Mouse (Mus musculus): ENCODE results near the gene Abhd6. TPM values are rescaled to one million over a fixed set of nuclear protein-coding genes. Genes with fewer than 3 reads are reported as not detected.
A peak's percentile ranks its signal among the peaks of the same experiment; 100 is the strongest.

Abhd6 gene
- polyA plus RNA-seq, 1 experiment from 2014 or later: 36.7 TPM

DNA sequence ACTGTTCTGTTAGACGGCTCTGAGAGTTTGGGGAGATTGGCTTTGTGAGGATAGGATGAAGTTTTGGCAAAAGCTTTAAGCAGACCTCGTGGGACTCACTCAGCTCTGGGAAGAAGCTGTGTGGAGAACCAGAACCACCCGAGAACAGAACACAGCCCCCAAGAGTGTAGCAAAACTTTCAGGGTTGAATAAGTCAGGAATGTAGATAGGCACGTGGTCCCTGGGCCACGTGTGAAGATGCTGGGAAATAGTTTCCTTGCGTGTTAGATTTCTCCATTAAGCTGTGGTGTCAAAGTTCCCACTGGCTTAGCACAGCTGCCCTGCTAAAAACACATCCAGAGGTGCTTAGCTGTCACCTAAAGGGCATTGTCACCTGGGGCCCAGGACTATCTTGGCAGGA lies 10.5 kb upstream of the Abhd6 start:
- Histone ChIP-seq H3K27me3 (replicated peaks; ENCODE audit: control insufficient read depth, insufficient read depth, low read length) (no peaks in the 10 kb centered on the region), H3K9ac (replicated peaks; ENCODE audit: low read depth, low read length) (no peak overlapping the region), H3K36me3 (ENCODE audit: control insufficient read depth, insufficient read depth) (no peaks in the 10 kb centered on the region), H3K4me3 (replicated peaks; ENCODE audit: low read length) (no peak overlapping the region), H3K9me3 (ENCODE audit: control insufficient read depth, low read length) (no peaks in the 10 kb centered on the region), H3K4me1 (replicated peaks; ENCODE audit: control insufficient read depth, insufficient read depth, low read length) (0 out of 2 replicates have a peak, but pooled peaks cover 2% of the 10 kb centered on the region), H3K4me2 (ENCODE audit: low read length) (no peak overlapping the region), H3K27ac (ENCODE audit: low read length) (no peak overlapping the region)
- WGBS: 75% methylated on average over 6 of the region's 6 CpGs
- ATAC-seq: no peak

DNA sequence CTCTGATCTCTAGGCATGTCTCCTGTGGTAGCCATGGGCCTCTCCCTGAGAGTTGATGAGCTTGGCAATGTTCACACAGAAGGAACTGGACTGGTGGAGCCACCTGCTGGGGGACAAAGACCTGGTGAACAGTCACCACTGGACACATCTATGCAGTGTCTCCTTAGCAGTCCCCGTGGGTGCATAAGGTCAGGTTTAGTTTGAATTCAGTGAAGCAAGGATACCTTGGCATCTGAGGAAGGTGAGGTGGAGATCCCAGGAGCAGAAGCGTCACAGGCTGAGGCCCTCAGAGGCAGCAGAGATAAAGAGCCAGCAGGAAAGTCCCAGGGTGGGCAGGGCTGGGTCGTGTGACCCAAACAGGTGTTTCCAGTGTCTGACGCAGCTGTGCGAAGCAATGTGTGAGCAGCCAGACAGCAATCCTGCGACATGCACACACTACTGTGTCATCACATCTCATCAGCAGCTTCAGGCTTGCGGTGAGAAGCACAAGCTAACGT lies 8.4 kb upstream of the Abhd6 start, which contains the start of gene Dnase1l3:
Gene Dnase1l3, minus strand, starts transcription at position 303 of the 497 bp plus-strand sequence.
- Histone ChIP-seq H3K9ac (replicated peaks; ENCODE audit: low read depth, low read length) (no peak within 1 kb of the TSS), H3K4me1 (replicated peaks; ENCODE audit: control insufficient read depth, insufficient read depth, low read length) (0 out of 2 replicates have a peak, but pooled peaks cover 2% of the 10 kb centered on the region), H3K36me3 (ENCODE audit: control insufficient read depth, insufficient read depth) (no peaks in the 10 kb centered on the region), H3K27ac (ENCODE audit: low read length) (no peak within 1 kb of the TSS), H3K9me3 (ENCODE audit: control insufficient read depth, low read length) (no peaks in the 10 kb centered on the region), H3K4me3 (replicated peaks; ENCODE audit: low read length) (no peak within 1 kb of the TSS), H3K27me3 (replicated peaks; ENCODE audit: control insufficient read depth, insufficient read depth, low read length) (no peaks in the 10 kb centered on the region), H3K4me2 (ENCODE audit: low read length) (no peak within 1 kb of the TSS)
- WGBS: 74% methylated on average over 8 of the region's 8 CpGs
- ATAC-seq: no peak

DNA sequence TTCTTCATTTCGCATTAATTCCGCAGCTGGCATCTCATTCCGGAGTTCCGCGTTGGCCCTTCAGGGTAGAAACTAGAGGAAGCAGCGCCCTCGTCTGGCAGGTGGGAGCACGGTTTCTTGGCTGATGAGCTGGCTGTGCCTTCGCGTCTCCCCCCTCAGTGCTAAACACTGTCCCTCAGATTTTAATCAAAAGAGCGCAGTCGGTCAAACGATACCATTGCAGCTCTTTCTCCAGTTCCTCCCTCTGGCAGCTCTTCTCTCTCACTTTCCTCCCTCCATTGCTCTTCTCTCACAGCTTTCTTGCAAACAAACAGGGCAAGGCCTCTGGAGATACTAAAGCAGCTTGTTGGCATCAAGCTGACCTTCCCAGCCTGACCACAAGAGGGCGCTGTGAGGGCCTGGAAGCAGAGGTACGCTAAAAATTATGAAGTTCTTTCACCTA lies 5.4 kb upstream of the Abhd6 start:
- 2% methylated on average over 15 of the region's 15 CpGs for WGBS
- Histone ChIP-seq H3K4me1 (replicated peaks; ENCODE audit: control insufficient read depth, insufficient read depth, low read length) (peaks cover 4% of the 10 kb centered on the region; the same call in 1 of the 2 replicates), H3K27me3 (replicated peaks; ENCODE audit: control insufficient read depth, insufficient read depth, low read length) (peaks cover 12% of the 10 kb centered on the region), H3K4me3 (replicated peaks; ENCODE audit: low read length) (peak overlapping the region; percentile 14; the same call in 1 of the 2 replicates), H3K4me2 (ENCODE audit: low read length) (peak overlapping the region; percentile 42), H3K9ac (replicated peaks; ENCODE audit: low read depth, low read length) (no peak overlapping the region), H3K36me3 (ENCODE audit: control insufficient read depth, insufficient read depth) (no peaks in the 10 kb centered on the region), H3K9me3 (ENCODE audit: control insufficient read depth, low read length) (no peaks in the 10 kb centered on the region), H3K27ac (ENCODE audit: low read length) (no peak overlapping the region)
- peak; percentile 72 for ATAC-seq

DNA sequence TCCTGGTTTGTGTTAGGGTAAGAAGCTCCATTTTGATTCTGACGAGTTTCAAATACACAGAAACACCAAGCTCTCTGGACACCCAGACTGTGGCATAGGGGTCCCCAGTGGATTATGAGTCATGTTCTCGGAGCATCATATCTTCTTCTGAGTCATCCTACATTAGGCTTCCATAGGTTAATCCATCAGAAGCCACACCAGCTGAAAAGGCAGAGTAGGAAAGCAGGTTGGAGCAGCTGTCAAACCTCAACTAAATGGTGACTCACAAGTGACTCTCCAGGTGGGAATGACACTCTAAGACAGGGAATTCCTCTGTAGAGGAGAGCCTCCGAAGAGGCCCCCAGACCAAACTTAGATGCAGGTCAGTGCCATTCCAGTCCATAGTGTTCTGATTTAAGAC lies 3.7 kb upstream of the Abhd6 start:
- no peak overlapping the region for H3K27ac ChIP-seq (ENCODE audit: low read length)
- H3K4me3 ChIP-seq (replicated peaks; ENCODE audit: low read length): no peak overlapping the region
- H3K27me3 ChIP-seq (replicated peaks; ENCODE audit: control insufficient read depth, insufficient read depth, low read length): peaks cover 12% of the 10 kb centered on the region
- H3K36me3 ChIP-seq (ENCODE audit: control insufficient read depth, insufficient read depth): no peaks in the 10 kb centered on the region
- WGBS: 82% methylated on average over 3 of the region's 3 CpGs
- no peaks in the 10 kb centered on the region for H3K9me3 ChIP-seq (ENCODE audit: control insufficient read depth, low read length)
- no peak for ATAC-seq
- H3K4me1 ChIP-seq (replicated peaks; ENCODE audit: control insufficient read depth, insufficient read depth, low read length): peaks cover 14% of the 10 kb centered on the region
- no peak overlapping the region for H3K4me2 ChIP-seq (ENCODE audit: low read length)
- no peak overlapping the region for H3K9ac ChIP-seq (replicated peaks; ENCODE audit: low read depth, low read length)

DNA sequence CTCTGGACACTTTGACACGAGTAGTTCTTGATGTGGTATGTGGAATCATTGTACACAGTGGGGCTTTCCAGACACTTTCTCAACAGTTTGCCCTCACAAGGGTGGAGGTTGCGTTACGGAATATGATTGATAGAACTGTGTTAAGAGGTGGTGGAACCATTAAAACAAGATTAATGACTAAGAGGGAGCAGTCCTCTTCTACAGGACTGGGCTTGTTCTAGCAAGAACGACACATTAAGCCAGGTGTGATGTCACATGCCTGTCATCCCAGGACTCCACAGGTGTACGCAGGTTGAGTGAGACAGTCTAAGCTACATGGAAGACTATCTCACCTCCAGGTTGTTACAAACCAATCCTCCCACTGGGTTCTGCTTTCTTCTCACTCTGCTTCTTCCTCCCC lies 3.3 kb upstream of the Abhd6 start:
- no peak for ATAC-seq
- Histone ChIP-seq H3K36me3 (ENCODE audit: control insufficient read depth, insufficient read depth) (no peaks in the 10 kb centered on the region), H3K9me3 (ENCODE audit: control insufficient read depth, low read length) (no peaks in the 10 kb centered on the region), H3K27me3 (replicated peaks; ENCODE audit: control insufficient read depth, insufficient read depth, low read length) (peaks cover 12% of the 10 kb centered on the region), H3K4me3 (replicated peaks; ENCODE audit: low read length) (no peak overlapping the region), H3K9ac (replicated peaks; ENCODE audit: low read depth, low read length) (no peak overlapping the region), H3K4me2 (ENCODE audit: low read length) (no peak overlapping the region), H3K4me1 (replicated peaks; ENCODE audit: control insufficient read depth, insufficient read depth, low read length) (peaks cover 18% of the 10 kb centered on the region), H3K27ac (ENCODE audit: low read length) (no peak overlapping the region)
- 83% methylated on average over 5 of the region's 5 CpGs for WGBS

DNA sequence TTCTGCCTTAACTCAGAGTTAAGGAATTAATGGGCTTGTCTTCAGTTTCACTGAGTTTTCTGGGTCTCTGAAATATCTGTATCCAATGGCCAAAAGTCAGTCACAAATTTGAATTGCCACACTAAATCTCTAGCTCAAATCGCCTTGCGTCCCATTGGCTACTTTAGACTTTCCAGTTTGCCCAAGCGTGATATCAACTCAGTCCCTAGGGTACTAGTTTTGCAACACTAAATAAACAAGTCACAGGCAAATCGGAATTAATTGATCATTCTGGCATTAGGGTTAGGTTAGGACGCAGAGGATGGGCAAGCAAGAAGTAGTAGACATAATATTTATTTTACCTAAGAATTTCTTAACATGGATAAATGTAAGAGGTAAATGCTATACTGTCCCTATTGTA lies 2.5 kb upstream of the Abhd6 start:
- Histone ChIP-seq H3K4me3 (replicated peaks; ENCODE audit: low read length) (no peak overlapping the region), H3K27ac (ENCODE audit: low read length) (no peak overlapping the region), H3K4me2 (ENCODE audit: low read length) (no peak overlapping the region), H3K36me3 (ENCODE audit: control insufficient read depth, insufficient read depth) (no peaks in the 10 kb centered on the region), H3K27me3 (replicated peaks; ENCODE audit: control insufficient read depth, insufficient read depth, low read length) (peaks cover 12% of the 10 kb centered on the region), H3K9ac (replicated peaks; ENCODE audit: low read depth, low read length) (no peak overlapping the region), H3K9me3 (ENCODE audit: control insufficient read depth, low read length) (no peaks in the 10 kb centered on the region), H3K4me1 (replicated peaks; ENCODE audit: control insufficient read depth, insufficient read depth, low read length) (peaks cover 18% of the 10 kb centered on the region)
- WGBS: 89% methylated on average over 5 of the region's 5 CpGs
- no peak for ATAC-seq

DNA sequence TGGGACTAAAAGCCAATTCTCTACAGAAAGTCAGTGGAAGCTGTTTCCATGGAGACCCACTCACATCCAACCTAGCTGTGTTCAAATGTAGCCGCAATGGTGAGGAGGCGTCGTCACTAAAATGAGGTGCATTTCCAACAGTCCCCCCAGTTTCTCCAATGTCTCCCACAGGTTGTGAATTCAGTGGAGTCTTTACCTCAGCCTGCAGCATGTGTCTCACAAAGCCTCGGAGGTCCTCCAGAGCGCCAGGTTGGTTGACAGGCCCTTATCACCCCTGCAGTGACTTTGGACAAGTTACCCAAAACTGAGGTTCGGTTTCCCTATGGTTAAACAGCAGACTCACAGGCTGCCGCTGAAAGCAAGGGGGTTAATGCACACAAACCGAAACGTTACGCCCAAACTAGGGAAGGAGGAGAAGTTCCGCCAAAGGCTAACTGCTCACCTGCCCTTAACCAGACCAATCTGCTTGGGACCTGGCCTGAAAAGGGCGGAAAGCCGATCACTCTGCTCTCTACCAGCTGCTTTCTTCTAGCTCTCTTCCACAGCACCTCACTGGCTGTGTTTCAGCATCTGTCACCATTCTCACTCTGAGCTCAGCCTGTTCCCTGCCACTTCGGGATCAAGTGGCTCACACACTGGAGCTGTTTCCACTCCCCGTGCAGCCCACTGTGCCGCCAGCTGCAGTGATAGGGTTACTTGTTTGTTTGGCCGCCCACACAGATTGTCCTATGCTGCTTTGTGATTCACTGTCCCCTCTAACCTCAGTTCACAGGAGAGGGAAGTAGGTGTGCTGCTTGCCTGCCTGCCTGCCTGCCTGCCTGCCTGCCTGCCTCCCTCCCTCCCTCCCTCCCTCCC lies 1.6 kb upstream of the Abhd6 start:
- peaks cover 18% of the 10 kb centered on the region for H3K4me1 ChIP-seq (replicated peaks; ENCODE audit: control insufficient read depth, insufficient read depth, low read length)
- no peak overlapping the region for H3K4me3 ChIP-seq (replicated peaks; ENCODE audit: low read length)
- no peak overlapping the region for H3K4me2 ChIP-seq (ENCODE audit: low read length)
- no peak for ATAC-seq
- 0 out of 2 replicates have a peak overlapping the region, but pooled peaks have one; percentile 17 for H3K9ac ChIP-seq (replicated peaks; ENCODE audit: low read depth, low read length)
- H3K27ac ChIP-seq (ENCODE audit: low read length): no peak overlapping the region
- no peaks in the 10 kb centered on the region for H3K36me3 ChIP-seq (ENCODE audit: control insufficient read depth, insufficient read depth)
- WGBS: 27% methylated on average over 17 of the region's 17 CpGs
- peaks cover 12% of the 10 kb centered on the region for H3K27me3 ChIP-seq (replicated peaks; ENCODE audit: control insufficient read depth, insufficient read depth, low read length)
- no peaks in the 10 kb centered on the region for H3K9me3 ChIP-seq (ENCODE audit: control insufficient read depth, low read length)

DNA sequence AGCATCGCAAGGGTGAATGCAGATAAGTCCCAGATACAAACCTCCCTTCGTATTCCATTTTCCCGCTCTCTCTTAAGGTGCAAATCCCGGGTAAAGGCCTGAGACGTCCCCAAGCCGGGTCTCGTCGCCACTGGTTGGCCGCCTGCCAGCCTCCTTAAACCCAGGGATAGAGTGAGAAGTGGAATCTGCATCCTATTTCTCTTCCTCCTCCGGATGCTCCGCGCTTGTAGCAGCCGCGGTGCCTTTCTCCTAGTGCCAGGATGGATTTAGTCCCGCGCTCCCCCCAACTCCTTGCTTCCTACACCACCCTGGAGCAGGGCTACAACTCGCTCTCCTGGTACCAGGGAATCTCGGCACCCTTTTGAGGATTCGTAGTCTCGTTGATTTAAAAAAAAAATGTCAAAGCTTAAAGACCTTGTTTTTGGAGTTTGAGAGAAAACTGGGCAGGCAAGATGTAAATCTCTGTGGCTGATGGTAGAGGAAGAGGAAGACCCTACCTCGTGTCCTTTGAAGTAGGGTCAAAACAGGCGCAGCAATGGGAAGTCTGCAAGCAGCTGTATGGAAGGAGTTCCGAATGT lies 480 bp downstream of the Abhd6 start:
- Histone ChIP-seq H3K36me3 (ENCODE audit: control insufficient read depth, insufficient read depth) (no peaks in the 10 kb centered on the region), H3K9me3 (ENCODE audit: control insufficient read depth, low read length) (no peaks in the 10 kb centered on the region), H3K4me1 (replicated peaks; ENCODE audit: control insufficient read depth, insufficient read depth, low read length) (peaks cover 16% of the 10 kb centered on the region), H3K4me2 (ENCODE audit: low read length) (peak overlapping the region; percentile 87), H3K27me3 (replicated peaks; ENCODE audit: control insufficient read depth, insufficient read depth, low read length) (peaks cover 12% of the 10 kb centered on the region), H3K4me3 (replicated peaks; ENCODE audit: low read length) (peak overlapping the region; percentile 80), H3K9ac (replicated peaks; ENCODE audit: low read depth, low read length) (peak overlapping the region; percentile 71), H3K27ac (ENCODE audit: low read length) (peak overlapping the region; percentile 55)
- under 1% methylated on average over 23 of the region's 23 CpGs for WGBS
- peak; percentile 67 for ATAC-seq
